Mouse (Mus musculus) limb, embryonic 11.5 days (tissue): ENCODE results near the gene Cnrip1. TPM values are rescaled to one million over a fixed set of nuclear protein-coding genes. Genes with fewer than 3 reads are reported as not detected.
"Not testable (repeated sequence)": the region's sequence is repeated elsewhere in the genome, so short reads cannot be mapped to it uniquely, and the experiment has no call there.

ENCODE experiments used
- ATAC-seq: fragments of 200-750 bp; cut with Nextera tagmentation; 2 replicates; pipeline ENCODE4 v1.8.0; 2017; ENCODE audit warnings: low read depth; ENCODE audit not compliant: insufficient number of reproducible peaks, low FRiP score, low TSS enrichment
- DNase-seq: peaks from one replicate; pipeline ENCODE4 v3.0.0-alpha.2; 2015; ENCODE audit warnings: low spot score
- H3K27ac ChIP-seq: fragments of 300-500 bp; sonication (generic); replicated peaks from 2 replicates; pipeline ENCODE4 v1.5.1; 2014; ENCODE audit warnings: low read depth, mild to moderate bottlenecking, low read length
- H3K27me3 ChIP-seq: fragments of 300-500 bp; sonication (generic); 2 replicates; pipeline ENCODE4 v1.6.1; 2014; ENCODE audit warnings: mild to moderate bottlenecking, low read length, mixed read lengths; ENCODE audit not compliant: control insufficient read depth, insufficient read depth
- H3K36me3 ChIP-seq: fragments of 300-500 bp; sonication (generic); 2 replicates; pipeline ENCODE4 v1.6.1; 2014; ENCODE audit warnings: mild to moderate bottlenecking, low read length, moderate library complexity, mixed read lengths; ENCODE audit not compliant: control insufficient read depth, insufficient read depth
- H3K4me1 ChIP-seq: fragments of 300-500 bp; sonication (generic); 2 replicates; pipeline ENCODE4 v1.6.1; 2014; ENCODE audit warnings: low read length, mixed read lengths; ENCODE audit not compliant: control insufficient read depth, insufficient read depth
- H3K4me2 ChIP-seq: fragments of 300-500 bp; sonication (generic); 2 replicates; pipeline ENCODE4 v1.6.1; 2014; ENCODE audit warnings: low read depth, mild to moderate bottlenecking, moderate library complexity; ENCODE audit not compliant: severe bottlenecking
- H3K4me3 ChIP-seq: fragments of 300-500 bp; sonication (generic); 2 replicates; pipeline ENCODE4 v1.5.1; 2014; ENCODE audit warnings: low read depth, low read length
- H3K9ac ChIP-seq: fragments of 300-500 bp; sonication (generic); 2 replicates; pipeline ENCODE4 v1.6.1; 2014; ENCODE audit warnings: mild to moderate bottlenecking, low read length
- H3K9me3 ChIP-seq: fragments of 300-500 bp; sonication (generic); 2 replicates; pipeline ENCODE4 v1.6.1; 2016; ENCODE audit warnings: low read length; ENCODE audit not compliant: control insufficient read depth
- WGBS: fragments of 180-500 bp; shearing (Covaris S2); extraction: QIAGEN DNeasy Blood & Tissue Kit; methylation state at CpG from one replicate; pipeline ENCODE4 v1.1.7; 2014; 5-methylcytosine and 5-hydroxymethylcytosine counted together
- polyA plus RNA-seq: library from polyadenylated mRNA; unstranded; fragments of >200 nt; fragmentation: Nextera tagmentation; extraction: Ambion mirVana; gene quantifications from 2 replicates; pipeline ENCODE4 v1.2.1, GENCODE M21; 2014

Cnrip1 gene
- polyA plus RNA-seq, result 6.4 and 7.7 TPM in 2 replicates

- H3K4me2 ChIP-seq, result peak within 1 kb of the TSS; percentile 90
- H3K4me3 ChIP-seq, result peak within 1 kb of the TSS; percentile 44
- no peak within 1 kb of the TSS for H3K27ac ChIP-seq
- under 1% methylated on average over 38 of the region's 38 CpGs for WGBS
- no peaks in the 10 kb centered on the region for H3K36me3 ChIP-seq
- H3K27me3 ChIP-seq, result no peaks in the 10 kb centered on the region
- DNase-seq (peak; percentile 51), ATAC-seq (peak; percentile 68)
- H3K9me3 ChIP-seq, result no peaks in the 10 kb centered on the region
- peak within 1 kb of the TSS; percentile 55 for H3K9ac ChIP-seq
- no peaks in the 10 kb centered on the region for H3K4me1 ChIP-seq
Measured at GRCm38 (mm10) chr11:17051545-17052475, at the start of gene Cnrip1, which contains the start of gene Plek. Cnrip1 (plus strand) TSS chr11:17051586. Plek (minus strand) TSS chr11:17052381.

DNA sequence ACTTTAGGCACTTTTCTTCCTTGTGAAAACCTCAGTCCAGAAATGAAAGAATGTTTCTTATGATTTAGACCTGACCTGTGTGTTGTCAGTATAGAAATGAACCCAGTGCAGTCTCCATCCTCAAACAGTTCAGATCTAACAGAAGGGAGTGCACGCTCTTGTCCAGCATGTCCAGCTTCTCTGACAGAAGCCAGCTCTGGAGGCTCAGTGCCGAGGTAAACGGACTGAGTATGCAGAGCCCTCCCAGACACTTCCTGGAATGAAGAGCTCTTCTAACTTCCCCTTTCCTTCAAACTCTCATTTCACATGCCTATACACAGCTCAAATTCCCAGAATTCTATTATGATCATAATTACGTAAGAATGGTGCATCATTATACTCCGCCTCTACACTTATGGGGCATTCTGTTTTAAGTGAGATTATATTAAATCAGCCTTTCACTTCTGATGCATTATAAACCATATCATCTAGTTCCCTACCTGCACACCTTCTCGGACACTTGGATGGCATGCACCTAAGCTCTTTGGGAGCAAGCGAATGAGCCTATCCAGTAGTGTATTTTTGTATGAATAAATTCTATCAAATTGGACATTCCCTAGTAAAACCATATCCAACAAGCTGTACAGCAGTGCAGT lies 48.5 kb upstream of the Cnrip1 start:
- no peak for ATAC-seq

DNA sequence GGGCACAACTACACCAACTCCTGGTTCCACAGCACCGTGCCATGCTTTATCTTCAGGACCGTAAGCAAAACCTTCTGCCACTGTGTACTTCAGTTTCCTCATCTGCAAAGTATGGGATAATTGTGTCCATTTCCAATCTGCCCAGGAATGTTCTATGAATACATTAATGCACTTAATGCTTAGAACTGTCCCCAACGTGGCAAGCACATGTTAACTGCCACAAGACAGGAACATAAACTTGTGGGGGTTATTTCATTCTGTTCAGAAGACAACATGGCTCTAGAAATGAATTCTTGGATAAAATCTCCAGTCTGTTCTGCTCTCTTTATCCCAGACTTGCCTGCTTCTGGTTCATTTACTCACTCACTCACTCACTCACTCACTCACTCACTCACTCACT lies 47.6 kb upstream of the Cnrip1 start:
- H3K27ac ChIP-seq, result no peak overlapping the region
- H3K9ac ChIP-seq, result no peak overlapping the region
- no peak overlapping the region for H3K4me2 ChIP-seq
- no peaks in the 10 kb centered on the region for H3K27me3 ChIP-seq
- H3K36me3 ChIP-seq, result no peaks in the 10 kb centered on the region
- no peaks in the 10 kb centered on the region for H3K9me3 ChIP-seq
- WGBS, result 77% methylated on average over 3 of the region's 3 CpGs
- DNase-seq (no peak), ATAC-seq (no peak)
- no peak overlapping the region for H3K4me3 ChIP-seq
- H3K4me1 ChIP-seq, result no peaks in the 10 kb centered on the region

More for the DNA sequence above, 48.5 kb upstream of the Cnrip1 start:
- no peaks in the 10 kb centered on the region for H3K9me3 ChIP-seq
- no peak for DNase-seq
- H3K27me3 ChIP-seq, result no peaks in the 10 kb centered on the region
- no peak overlapping the region for H3K9ac ChIP-seq
- 88% methylated on average over 7 of the region's 7 CpGs for WGBS
- no peak overlapping the region for H3K27ac ChIP-seq
- no peaks in the 10 kb centered on the region for H3K4me1 ChIP-seq
- no peaks in the 10 kb centered on the region for H3K36me3 ChIP-seq
- no peak overlapping the region for H3K4me2 ChIP-seq
- H3K4me3 ChIP-seq, result no peak overlapping the region

DNA sequence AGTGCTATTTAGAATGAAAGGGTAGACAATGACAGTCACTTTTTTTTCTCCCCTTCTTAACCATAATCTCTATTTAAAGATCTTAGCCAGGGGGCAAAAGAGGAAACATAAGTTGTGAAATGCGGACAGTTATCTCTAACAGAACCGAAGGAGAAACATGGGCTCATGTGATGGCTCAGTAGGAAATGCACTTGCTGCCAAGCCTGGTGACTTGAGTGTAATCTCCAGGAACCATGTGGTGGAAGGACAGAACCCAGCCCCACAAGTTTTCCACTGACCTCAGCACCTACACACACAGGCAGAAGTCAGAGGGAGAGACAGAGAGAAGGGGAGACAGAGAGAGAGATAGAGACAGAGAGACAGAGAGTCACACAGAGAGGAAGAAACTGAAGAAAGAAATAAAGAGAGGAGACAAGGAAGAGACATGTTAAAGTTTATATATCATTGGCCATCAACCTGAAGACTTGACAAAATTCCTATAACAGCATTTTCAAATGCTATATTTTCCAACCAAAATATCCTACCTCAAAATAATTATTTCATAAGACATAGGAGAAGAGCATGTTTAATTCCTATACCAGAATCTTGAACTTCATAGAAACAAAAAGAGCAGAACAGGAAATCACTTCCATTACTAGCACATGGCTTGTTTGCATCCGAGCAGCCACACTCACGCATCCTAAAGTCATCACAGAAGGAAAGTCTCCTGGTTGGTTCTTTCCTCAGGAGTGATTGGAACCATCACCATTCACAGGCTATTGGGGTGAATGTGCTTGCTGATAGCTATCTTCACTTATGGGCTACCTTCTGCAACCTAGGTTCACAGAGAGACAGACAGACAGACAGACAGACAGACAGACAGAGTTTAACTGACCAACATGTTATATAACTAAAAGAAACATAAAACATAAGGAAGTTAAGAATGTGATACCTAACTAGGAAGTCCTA lies 46.2 kb upstream of the Cnrip1 start:
- no peaks in the 10 kb centered on the region for H3K4me1 ChIP-seq
- no peak overlapping the region for H3K9ac ChIP-seq
- H3K36me3 ChIP-seq, result no peaks in the 10 kb centered on the region
- H3K27ac ChIP-seq, result no peak overlapping the region
- no peak overlapping the region for H3K4me3 ChIP-seq
- no peak for ATAC-seq
- DNase-seq, result no peak
- H3K27me3 ChIP-seq, result no peaks in the 10 kb centered on the region
- 79% methylated on average over 4 of the region's 4 CpGs for WGBS
- H3K4me2 ChIP-seq, result no peak overlapping the region
- H3K9me3 ChIP-seq, result no peaks in the 10 kb centered on the region

DNA sequence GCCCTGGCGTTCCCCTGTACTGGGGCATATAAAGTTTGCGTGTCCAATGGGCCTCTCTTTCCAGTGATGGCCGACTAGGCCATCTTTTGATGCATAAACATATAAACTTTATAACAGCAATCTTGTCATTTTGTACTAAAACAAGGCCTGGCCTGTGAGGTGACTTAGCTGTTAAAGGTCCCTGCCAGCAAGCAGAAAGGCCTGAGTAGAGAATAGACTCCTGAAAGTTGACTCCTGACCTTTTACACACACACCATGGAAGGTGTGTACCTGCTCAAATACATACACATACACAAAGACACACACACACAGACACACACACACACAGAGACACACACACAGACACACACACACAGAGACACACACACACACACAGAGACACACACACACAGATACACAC lies 44.9 kb upstream of the Cnrip1 start:
- not testable (repeated sequence) for H3K4me2 ChIP-seq, H3K9ac ChIP-seq, H3K36me3 ChIP-seq, H3K4me1 ChIP-seq, H3K27ac ChIP-seq, H3K9me3 ChIP-seq, H3K4me3 ChIP-seq, ATAC-seq, DNase-seq, H3K27me3 ChIP-seq
- 73% methylated on average over 2 of the region's 3 CpGs for WGBS

DNA sequence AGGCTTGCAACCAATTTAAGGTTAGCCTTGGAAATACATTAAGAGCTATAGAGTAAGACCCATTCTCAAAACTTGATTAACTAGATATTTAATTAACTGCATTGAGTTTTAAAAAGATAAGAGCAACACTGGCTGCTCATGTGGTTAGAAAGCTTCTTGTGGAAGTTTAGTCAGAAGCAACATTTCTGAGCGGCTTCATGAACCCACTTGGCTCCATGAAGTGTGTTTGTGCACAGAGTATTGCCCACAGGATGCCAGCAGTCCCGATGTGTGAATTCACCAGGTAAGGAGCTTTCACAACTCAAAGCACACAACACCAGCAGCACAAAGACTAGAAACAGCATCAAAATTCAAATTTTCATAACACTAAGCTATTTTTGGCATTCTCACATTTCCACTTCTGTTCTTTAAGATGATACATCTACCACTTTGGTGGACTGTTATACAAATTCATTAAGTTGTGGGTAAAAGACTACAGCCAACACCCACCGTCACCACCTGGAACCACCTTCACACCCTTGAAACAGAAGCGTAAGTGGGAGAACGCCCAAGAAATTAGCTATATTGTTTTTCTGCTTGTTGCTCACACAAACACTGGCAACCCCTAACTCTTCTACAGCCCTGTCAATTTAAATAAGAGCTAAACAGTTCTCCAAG lies 43.7 kb upstream of the Cnrip1 start:
- Histone ChIP-seq H3K36me3 (no peaks in the 10 kb centered on the region), H3K4me3 (no peak overlapping the region), H3K4me1 (no peaks in the 10 kb centered on the region), H3K4me2 (no peak overlapping the region), H3K9me3 (no peaks in the 10 kb centered on the region), H3K27ac (no peak overlapping the region), H3K9ac (no peak overlapping the region), H3K27me3 (no peaks in the 10 kb centered on the region)
- 87% methylated on average over 5 of the region's 5 CpGs for WGBS
- ATAC-seq, result no peak
- no peak for DNase-seq

DNA sequence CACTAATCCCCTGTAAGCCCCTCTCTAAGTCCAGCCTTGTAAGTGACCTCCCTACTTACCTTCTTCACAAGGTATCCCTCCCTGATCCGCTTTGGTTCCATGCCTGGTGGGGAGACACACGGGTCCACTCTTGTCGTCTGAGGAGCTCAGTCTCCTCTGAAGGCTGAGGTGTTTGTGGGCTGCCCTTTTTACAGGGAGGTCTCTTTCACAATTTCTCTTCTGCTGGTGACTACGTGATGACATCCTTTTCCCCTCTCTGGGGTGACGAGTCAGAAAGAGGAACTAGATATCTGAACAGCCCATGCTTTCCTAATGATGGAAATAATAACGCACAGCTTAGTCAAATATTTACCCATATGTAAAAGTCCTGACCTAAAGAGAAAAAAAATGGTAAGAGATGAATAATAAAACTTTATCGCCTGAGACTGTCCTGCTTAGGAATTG lies 42.9 kb upstream of the Cnrip1 start:
- Histone ChIP-seq H3K4me3 (no peak overlapping the region), H3K9me3 (no peaks in the 10 kb centered on the region), H3K27me3 (no peaks in the 10 kb centered on the region), H3K9ac (no peak overlapping the region), H3K36me3 (no peaks in the 10 kb centered on the region), H3K27ac (no peak overlapping the region), H3K4me2 (no peak overlapping the region), H3K4me1 (no peaks in the 10 kb centered on the region)
- DNase-seq (no peak), ATAC-seq (no peak)
- 77% methylated on average over 7 of the region's 7 CpGs for WGBS
